25 mouse cellular contexts compared by ENCODE assay signal in the genomic region with DNA sequence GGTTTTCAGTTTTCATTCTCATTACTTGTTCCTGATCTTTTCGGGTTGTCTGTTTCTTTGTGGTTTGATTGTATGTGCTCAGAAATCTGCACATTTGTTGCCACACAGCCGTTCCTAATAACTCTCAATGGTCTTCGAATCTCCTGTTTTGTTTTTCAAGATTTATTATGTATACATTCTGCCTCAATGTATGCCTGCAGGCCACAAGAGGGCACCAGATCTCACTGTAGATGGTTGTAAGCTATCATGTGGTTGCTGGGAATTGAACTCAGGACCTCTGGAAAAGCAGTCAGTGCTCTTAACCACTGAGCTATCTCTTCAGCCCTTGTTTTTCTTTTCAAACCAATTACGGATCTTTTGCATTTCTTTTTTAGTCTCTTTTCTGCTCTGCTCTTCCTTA. TPM values are rescaled to one million over a fixed set of nuclear protein-coding genes. Genes with fewer than 3 reads are reported as not detected.
DNase-seq lines count a peak whose midpoint lies in the region; ATAC-seq and TF ChIP-seq lines count a peak whose summit lies in the region.
"Had no signal": no experiment of that assay in that cellular context is flagged by ENCODE, and none has a peak within 500 bp of the region (broad histone marks: within the 10 kb centered on the region; RNA-seq: fewer than 3 reads in every experiment).

No protein-coding gene starts in this region.

- H3K4me3 ChIP-seq in hindbrain, postnatal 0 days (ENCODE audit: low read length), result no peak overlapping the region
- H3K4me3 ChIP-seq in hindbrain, embryonic 13.5 days, result no peak overlapping the region
- no peak overlapping the region for H3K4me3 ChIP-seq in neural tube, embryonic 15.5 days (replicated peaks)
- H3K4me3 ChIP-seq: forebrain, embryonic 15.5 days; heart, embryonic 10.5 days; hindbrain, embryonic 12.5 days; limb, embryonic 10.5 days; lung, embryonic 15.5 days had no signal

- H3K36me3 ChIP-seq in hindbrain, postnatal 0 days (ENCODE audit: insufficient read depth, low read length), result no peaks in the 10 kb centered on the region
- no peaks in the 10 kb centered on the region for H3K36me3 ChIP-seq in hindbrain, embryonic 13.5 days
- H3K36me3 ChIP-seq in neural tube, embryonic 15.5 days, result no peaks in the 10 kb centered on the region
- H3K36me3 ChIP-seq: forebrain, embryonic 15.5 days; heart, embryonic 10.5 days; hindbrain, embryonic 12.5 days; limb, embryonic 10.5 days; lung, embryonic 15.5 days had no signal

- no peak overlapping the region for H3K9ac ChIP-seq in hindbrain, postnatal 0 days (replicated peaks; ENCODE audit: low read length)
- no peak overlapping the region for H3K9ac ChIP-seq in hindbrain, embryonic 13.5 days
- no peak overlapping the region for H3K9ac ChIP-seq in neural tube, embryonic 15.5 days (replicated peaks)
- H3K9ac ChIP-seq: forebrain, embryonic 15.5 days; hindbrain, embryonic 12.5 days; lung, embryonic 15.5 days had no signal

- H3K27ac ChIP-seq in hindbrain, postnatal 0 days, result no peak overlapping the region
- no peak overlapping the region for H3K27ac ChIP-seq in hindbrain, embryonic 13.5 days
- H3K27ac ChIP-seq in neural tube, embryonic 15.5 days (replicated peaks), result no peak overlapping the region
- H3K27ac ChIP-seq: forebrain, embryonic 15.5 days; heart, embryonic 10.5 days; hindbrain, embryonic 12.5 days; limb, embryonic 10.5 days; lung, embryonic 15.5 days had no signal

- DNase-seq in hindbrain, postnatal 0 days (ENCODE audit: low spot score), result no peak
- DNase-seq in thymus, postnatal 4 days, result peak; percentile 33
- DNase-seq in thymus, postnatal 10 days (ENCODE audit: low spot score in 2 of 2), result no peak
- DNase-seq in R1 (ENCODE audit: low read depth, low spot score), result peak; percentile 47
- no peak for DNase-seq in ovary, adult 18-20 months (ENCODE audit: low spot score)
- DNase-seq: adrenal gland, postnatal 14 days; cerebellum, adult 9-11 months; gastrocnemius, postnatal 36 days; lung, postnatal 4 days; retina, postnatal 1 day had no signal

- no peak overlapping the region for H3K4me2 ChIP-seq in hindbrain, postnatal 0 days (ENCODE audit: low read depth, low read length)
- H3K4me2 ChIP-seq in hindbrain, embryonic 13.5 days, result no peak overlapping the region
- no peak overlapping the region for H3K4me2 ChIP-seq in neural tube, embryonic 15.5 days
- H3K4me2 ChIP-seq: forebrain, embryonic 15.5 days; hindbrain, embryonic 12.5 days; lung, embryonic 15.5 days had no signal

- no peaks in the 10 kb centered on the region for H3K9me3 ChIP-seq in hindbrain, postnatal 0 days (ENCODE audit: low read length)
- no peaks in the 10 kb centered on the region for H3K9me3 ChIP-seq in hindbrain, embryonic 13.5 days
- H3K9me3 ChIP-seq in neural tube, embryonic 15.5 days (replicated peaks), result no peaks in the 10 kb centered on the region
- H3K9me3 ChIP-seq: forebrain, embryonic 15.5 days; heart, embryonic 10.5 days; hindbrain, embryonic 12.5 days; limb, embryonic 10.5 days; lung, embryonic 15.5 days had no signal

- no peaks in the 10 kb centered on the region for H3K27me3 ChIP-seq in hindbrain, postnatal 0 days (ENCODE audit: insufficient read depth, low read length)
- no peaks in the 10 kb centered on the region for H3K27me3 ChIP-seq in hindbrain, embryonic 13.5 days
- H3K27me3 ChIP-seq in neural tube, embryonic 15.5 days (replicated peaks), result no peaks in the 10 kb centered on the region
- H3K27me3 ChIP-seq: CH12.LX; forebrain, embryonic 15.5 days; hindbrain, embryonic 12.5 days had no signal

- no peaks in the 10 kb centered on the region for H3K4me1 ChIP-seq in hindbrain, postnatal 0 days (ENCODE audit: insufficient read depth, low read length)
- H3K4me1 ChIP-seq in hindbrain, embryonic 13.5 days (replicated peaks), result no peaks in the 10 kb centered on the region
- H3K4me1 ChIP-seq in neural tube, embryonic 15.5 days, result no peaks in the 10 kb centered on the region
- H3K4me1 ChIP-seq: heart, embryonic 10.5 days; hindbrain, embryonic 12.5 days; limb, embryonic 10.5 days; lung, embryonic 15.5 days had no signal

- TF ChIP-seq CTCF in hindbrain, postnatal 0 days (IDR thresholded peaks at IDR 0.05; ENCODE audit: low read depth), result 0 out of 2 replicates have a peak, but pooled peaks have one; percentile 14

- ATAC-seq in hindbrain, postnatal 0 days, result no peak
- no peak for ATAC-seq in hindbrain, embryonic 13.5 days (ENCODE audit: low FRiP score)
- ATAC-seq in neural tube, embryonic 15.5 days (ENCODE audit: low FRiP score), result no peak
- ATAC-seq: forebrain, embryonic 15.5 days; intestine, embryonic 16.5 days; midbrain, embryonic 16.5 days had no signal

- 89% methylated on average over 4 of the region's 4 CpGs for WGBS in hindbrain, postnatal 0 days
- 95% methylated on average over 4 of the region's 4 CpGs for WGBS in hindbrain, embryonic 13.5 days
- WGBS in neural tube, embryonic 15.5 days, result 88% methylated on average over 4 of the region's 4 CpGs

RNA-seq across cellular contexts. Expression of a gene that starts 18.6 kb away (rescaled TPM):
- 0.42 and 0.47 TPM in 2 replicates for total RNA-seq in hindbrain, postnatal 0 days (2014; rRNA removed)
- polyA plus RNA-seq in hindbrain, postnatal 0 days (2015; fragmentation: Nextera tagmentation; extraction: Ambion mirVana), result 0.29 and 0.43 TPM in 2 replicates
- polyA plus RNA-seq in hindbrain, embryonic 13.5 days (2015; fragmentation: Nextera tagmentation; extraction: Ambion mirVana), result 0.22 TPM in 2 replicates
- polyA plus RNA-seq in neural tube, embryonic 15.5 days (2015; fragmentation: Nextera tagmentation; extraction: Ambion mirVana), result 0.38 and 0.43 TPM in 2 replicates
- total RNA-seq: adrenal gland, postnatal 14 days; CH12.LX; gastrocnemius, postnatal 36 days; layer of hippocampus, adult 18-20 months; liver, adult 2 months had no signal

RNA-seq across cellular contexts. Expression of a gene that starts 29.7 kb away (rescaled TPM):
- 0.16 and 0.75 TPM in 2 replicates for total RNA-seq in hindbrain, postnatal 0 days (2014; rRNA removed)
- polyA plus RNA-seq in hindbrain, postnatal 0 days (2015; fragmentation: Nextera tagmentation; extraction: Ambion mirVana), result 0.60 and 0.93 TPM in 2 replicates
- 0.21 and 0.40 TPM in 2 replicates for polyA plus RNA-seq in hindbrain, embryonic 13.5 days (2015; fragmentation: Nextera tagmentation; extraction: Ambion mirVana)
- 0.68 and 0.77 TPM in 2 replicates for polyA plus RNA-seq in neural tube, embryonic 15.5 days (2015; fragmentation: Nextera tagmentation; extraction: Ambion mirVana)
- total RNA-seq: adrenal gland, postnatal 14 days; CH12.LX; gastrocnemius, postnatal 36 days; layer of hippocampus, adult 18-20 months; liver, adult 2 months had no signal
- polyA plus RNA-seq: embryonic facial prominence, embryonic 11.5 days; heart, postnatal 0 days; hindbrain, embryonic 12.5 days; kidney, embryonic 16.5 days; limb, embryonic 10.5 days; liver, adult 2 months; lung, embryonic 15.5 days had no signal

RNA-seq across cellular contexts. Expression of a gene that starts 53.4 kb away (rescaled TPM):
- 22.0 and 39.5 TPM in 2 replicates for total RNA-seq in hindbrain, postnatal 0 days (2014; rRNA removed)
- polyA plus RNA-seq in hindbrain, postnatal 0 days (2015; fragmentation: Nextera tagmentation; extraction: Ambion mirVana), result 44.4 and 49.7 TPM in 2 replicates
- polyA plus RNA-seq in hindbrain, embryonic 13.5 days (2015; fragmentation: Nextera tagmentation; extraction: Ambion mirVana), result 60.9 and 64.8 TPM in 2 replicates
- 50.4 and 66.1 TPM in 2 replicates for polyA plus RNA-seq in neural tube, embryonic 15.5 days (2015; fragmentation: Nextera tagmentation; extraction: Ambion mirVana)

Comparison
In these comparisons a context has a peak if more than half of its experiments do, and no peak if none do; other contexts are left out.
1. DNase-seq: peak in thymus, postnatal 4 days (single experiment) and R1 (single experiment); none in hindbrain, postnatal 0 days (single experiment), thymus, postnatal 10 days (0 of 2) and ovary, adult 18-20 months (single experiment).